Mouse (Mus musculus) layer of hippocampus, adult 8-10 months (tissue): Measurements from ENCODE around the gene Pdgfra. TPM values are rescaled to one million over a fixed set of nuclear protein-coding genes. Genes with fewer than 3 reads are reported as not detected.

Source experiments
- DNase-seq, 2 experiments: peaks; one replicate each; pipeline ENCODE4 v3.0.0; 2022; ENCODE audit warnings: low spot score in 2 of 2
- microRNA-seq, 2 experiments: library from miRNA; unstranded; fragments of <30 nt; microRNA quantifications; one replicate each; pipeline ENCODE4 v1.2.0; 2022
- total RNA-seq, 4 experiments: library from RNA; stranded (reverse); gene quantifications; 2 replicates each; pipeline ENCODE4 v1.2.4; 2022

Pdgfra gene
- total RNA-seq, 4 experiments from 2014 or later, result 35.8 to 45.2 (median 38.4) TPM

DNA sequence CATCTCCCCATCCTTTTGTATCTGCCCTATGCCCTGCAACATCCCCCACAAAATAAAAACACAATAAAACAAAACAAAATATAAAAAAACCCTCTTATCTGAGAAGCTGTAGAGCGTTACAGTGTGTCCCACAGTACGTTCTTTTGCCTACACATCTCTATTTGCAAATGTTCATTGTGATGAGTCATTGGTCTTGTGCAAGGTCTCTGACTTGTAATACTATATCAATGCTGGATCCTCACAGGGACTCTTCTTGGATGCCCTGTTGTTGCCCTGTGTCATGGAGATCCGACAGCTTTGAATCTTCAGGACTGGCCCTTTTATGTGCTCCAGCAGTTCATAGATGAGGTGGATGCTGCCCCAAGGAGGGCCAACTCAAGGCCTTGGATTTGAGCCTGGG lies 55.8 kb downstream of the Pdgfra start:
- DNase-seq, result no peak

DNA sequence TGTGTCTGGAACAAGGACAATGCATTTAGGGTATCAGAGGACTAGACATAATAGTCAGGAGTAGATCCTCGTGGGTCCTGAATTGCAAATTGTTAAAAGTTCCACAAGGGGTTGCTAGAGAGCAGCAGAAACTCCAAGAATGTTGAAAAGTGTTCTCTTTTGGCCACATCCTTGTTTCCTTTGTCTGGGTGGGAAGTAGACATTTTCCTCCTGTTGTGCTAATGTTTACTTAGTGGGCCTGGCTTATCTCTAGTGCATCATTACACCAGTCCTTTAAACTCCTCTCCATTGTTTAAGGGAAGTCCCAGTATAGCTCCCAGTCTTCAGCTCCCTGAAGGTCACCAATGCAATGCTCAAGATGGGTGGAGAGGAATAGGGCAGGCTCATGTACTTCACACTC lies 57.9 kb downstream of the Pdgfra start:
- no peak for DNase-seq

DNA sequence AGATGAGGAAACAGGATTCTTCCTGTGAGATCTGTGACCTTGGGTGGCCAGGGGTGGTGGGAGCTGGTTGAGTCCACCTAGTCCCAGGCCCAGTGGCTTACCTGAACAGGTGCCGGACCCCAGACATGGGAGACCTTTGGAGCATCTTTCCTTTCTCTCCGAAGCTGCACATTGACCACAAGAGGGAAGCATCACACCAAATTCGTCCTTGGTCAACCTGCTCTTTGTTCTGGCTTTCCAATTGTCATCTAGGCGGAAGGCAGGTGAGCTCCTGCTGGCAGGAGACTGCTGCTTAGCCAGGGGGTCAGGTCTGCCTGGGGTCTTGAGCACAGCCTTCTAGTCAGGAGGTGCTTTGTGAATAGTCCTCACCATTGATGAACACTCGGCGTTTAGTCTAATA lies 62.4 kb downstream of the Pdgfra start:
- DNase-seq, result no peak

DNA sequence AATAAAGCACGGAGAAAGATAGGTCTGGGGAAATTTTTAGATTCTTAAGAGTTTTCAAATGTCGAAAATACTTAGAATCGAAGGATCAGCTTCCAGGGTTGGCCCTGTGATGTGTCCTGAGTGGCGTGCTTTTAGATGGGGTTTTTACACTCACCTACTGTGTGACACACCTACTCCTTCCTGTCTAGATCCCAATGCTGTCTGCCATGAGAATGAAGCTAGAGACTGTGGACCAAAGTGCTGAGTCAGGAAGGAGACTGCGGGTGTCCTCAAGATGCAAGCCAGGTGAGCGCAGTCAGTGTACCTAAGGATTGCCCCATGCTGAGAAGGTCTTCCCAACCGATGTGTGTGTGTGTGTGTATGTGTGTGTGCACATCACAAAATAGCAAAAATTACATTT lies 62.8 kb downstream of the Pdgfra start:
- no peak for DNase-seq

DNA sequence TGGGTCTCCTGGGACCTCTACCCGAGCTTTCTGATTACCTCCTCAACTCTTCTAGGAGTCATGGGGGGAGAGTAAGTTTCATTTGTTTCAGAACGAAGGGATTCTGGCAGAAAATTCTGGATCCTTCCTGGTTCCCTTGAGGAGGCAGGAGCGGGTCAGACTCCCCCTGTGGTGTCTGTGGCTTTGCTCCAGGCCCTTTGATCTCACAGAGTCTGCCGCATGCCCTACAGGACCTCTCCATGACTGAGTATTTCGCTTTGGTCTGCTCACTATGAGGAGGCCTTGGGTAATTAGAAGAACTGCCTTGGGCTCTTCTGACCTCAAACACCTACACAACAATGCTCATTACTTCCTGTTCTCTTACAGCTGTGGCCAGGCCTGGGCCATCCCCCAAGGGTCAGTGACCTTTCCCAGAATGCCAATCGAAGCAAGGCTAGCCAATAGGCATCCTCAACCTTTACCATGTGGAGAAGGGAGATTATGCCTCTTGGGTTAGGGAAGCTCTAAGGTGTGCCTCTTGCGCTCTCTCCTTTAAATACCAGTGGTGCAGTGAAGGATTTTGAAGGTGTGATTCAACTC lies 63.7 kb downstream of the Pdgfra start:
- DNase-seq, result no peak

DNA sequence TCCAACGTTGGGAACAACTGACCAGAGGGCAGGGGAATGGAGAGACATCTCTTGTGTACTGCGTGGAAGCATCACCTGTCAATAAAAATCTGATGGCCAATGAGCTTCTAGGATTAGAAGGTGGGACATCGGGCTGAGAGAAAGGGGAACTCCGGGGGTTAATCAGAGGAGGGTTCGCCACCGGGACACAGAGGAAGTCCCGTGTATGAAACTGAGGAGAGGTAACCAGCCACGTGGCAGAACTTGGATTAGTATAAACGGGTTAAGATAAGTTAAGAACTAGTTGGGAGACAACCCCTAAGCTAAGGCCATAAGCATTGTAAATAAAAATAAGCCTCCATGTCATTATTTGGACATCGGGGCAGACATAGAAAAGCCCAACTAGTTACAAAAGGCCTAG lies 69.5 kb downstream of the Pdgfra start:
- DNase-seq, result no peak

DNA sequence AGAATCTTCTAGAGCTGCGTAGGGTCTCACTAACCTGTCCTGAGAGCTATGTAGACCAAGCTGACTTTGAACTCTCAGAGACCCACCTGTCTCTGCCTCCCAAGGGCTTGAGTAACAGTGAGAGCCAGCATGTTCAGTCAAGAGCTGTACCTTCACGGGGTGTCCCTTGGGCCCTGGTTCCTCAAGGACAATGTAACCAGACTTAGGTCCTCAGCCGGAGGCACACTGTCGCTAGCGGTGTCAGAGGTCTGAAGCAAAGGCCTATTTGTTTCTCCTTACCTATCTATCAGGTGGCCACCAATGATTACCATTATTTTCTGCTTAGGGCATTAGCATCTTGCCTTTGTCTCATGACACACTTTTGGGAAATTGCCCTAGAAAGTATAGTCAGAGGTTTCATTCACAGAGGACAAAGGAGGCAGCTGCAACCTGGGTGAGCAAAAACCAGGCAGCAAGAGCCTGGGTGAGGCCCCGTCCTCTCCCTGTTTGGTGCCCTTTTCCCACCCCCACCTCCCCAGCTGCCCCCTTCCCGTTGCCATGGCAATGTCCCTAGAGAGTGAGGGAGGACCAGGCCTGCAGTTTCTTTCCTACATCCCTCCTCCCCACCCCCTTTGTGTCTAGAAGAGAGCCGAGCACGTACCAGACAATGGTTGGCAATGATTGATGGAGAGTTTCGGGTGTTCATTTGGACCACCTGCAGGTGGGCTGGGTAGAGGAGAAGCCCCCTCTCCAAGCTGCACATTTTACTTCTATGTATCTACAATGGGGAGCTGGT lies 70.6 kb downstream of the Pdgfra start:
- DNase-seq, result no peak

DNA sequence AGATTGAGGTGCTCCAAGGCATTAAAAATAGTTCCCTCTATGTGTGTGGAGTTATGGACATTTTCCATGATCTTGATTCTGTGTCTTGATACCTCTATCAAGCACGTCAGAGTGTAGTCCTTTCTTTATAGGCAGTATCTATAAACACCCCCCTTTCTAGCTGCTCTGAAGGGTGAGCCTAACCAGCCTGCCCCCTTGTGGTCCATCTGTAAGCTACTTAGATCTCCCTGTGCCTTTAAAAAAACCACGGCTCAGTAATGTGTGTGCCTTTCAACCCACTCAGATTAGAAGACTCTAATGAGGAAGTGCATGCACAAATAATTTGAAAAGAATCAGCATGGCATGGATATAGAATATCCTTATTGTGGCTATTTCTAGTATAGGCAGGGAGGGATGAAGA lies 86.3 kb downstream of the Pdgfra start:
- no peak for DNase-seq

DNA sequence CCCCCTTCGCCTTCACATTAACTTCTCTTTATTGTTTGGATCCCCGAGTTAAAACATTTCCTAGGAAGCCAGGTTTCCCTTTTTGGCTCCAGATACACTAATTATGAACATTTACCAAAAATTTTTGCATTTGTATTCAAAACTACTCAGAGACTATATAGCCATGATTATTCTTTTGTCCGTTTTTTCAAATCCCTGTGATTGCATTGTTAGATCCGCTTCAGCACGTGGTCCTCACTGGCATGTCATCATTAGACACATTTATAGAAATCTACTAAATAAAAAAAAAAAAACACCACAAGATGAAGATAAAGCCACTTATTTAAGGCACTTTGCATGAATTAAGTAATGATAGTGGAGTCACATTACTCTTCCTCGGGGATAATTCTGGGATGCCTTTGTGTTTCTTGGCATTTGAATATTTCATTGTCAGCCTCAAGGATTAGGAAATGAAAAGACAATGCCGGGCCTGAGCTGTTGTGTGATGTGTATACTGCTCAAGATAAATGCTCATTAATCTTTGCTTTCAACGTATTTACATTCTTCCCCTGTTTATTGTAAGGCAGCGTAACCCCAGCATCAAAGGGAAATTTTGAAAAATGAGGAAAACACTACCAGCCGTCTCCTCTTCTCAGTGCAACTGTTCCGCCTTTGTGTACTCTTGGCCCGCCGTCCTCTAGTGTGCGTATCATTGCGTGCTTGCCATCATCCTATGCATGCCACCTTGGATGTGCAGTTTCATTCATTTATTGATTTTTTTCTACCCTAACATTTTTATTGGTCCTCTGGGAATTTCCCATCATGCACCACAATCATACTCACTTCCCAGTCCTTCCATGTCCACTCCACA lies 87.1 kb downstream of the Pdgfra start:
- no peak for DNase-seq

DNA sequence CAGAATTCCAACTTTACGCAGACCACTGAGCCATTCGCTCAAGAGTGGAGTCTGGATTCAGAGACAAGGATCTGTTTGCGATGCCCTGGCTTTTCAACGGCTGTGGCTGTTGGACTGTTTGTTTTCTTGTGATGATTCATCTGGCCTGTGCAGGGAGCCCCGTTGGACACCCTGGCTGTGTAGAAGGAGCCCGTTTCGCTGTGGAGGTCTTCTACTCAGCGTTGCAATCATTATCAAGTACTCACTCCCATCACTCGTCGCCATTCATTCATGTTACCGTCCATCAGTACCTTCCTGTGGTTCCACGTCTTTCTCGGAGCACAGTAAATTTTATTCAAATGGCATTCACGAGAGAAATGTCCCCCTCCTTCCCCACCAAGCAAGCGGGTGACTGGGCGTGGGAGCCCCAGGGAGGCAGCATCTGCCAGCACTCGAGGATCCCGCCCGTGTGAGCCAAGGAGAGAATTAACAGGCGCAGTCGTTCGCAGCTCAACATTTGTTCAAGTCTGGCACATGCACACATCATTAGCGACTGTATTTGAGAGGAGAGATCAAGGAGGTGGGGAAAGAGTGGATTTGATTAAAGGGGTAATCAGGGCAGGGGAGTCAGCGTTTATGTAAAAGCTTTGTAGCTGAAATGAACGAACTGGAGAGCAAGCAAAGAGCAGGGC lies 95.1 kb downstream of the Pdgfra start:
- DNase-seq, result peak; percentile 35 to 42

Small RNA genes within 50 kb of the gene (microRNA-seq; reads per million reads assigned to microRNA genes)
- 0 to 0.51 reads per million in 2 experiments for gene Mir7025

Other genes starting within 250 kb of the Pdgfra start
- 10 to 100 TPM; 17.7 to 23.0 (median 20.5) TPM for gene Chic2, start 107.5 kb upstream of the Pdgfra start, total RNA-seq
- under 1 TPM in 3 of 4 experiments, not detected in 1; 0.30 to 0.67 (median 0.37) TPM for gene Gsx2, start 76.7 kb upstream of the Pdgfra start, total RNA-seq